Mouse (Mus musculus) small intestine, adult 2 months (tissue): ENCODE data around the gene Kazn.

Source experiments
- CTCF ChIP-seq: fragments of 200-500 bp; IDR thresholded peaks from 2 replicates; pipeline ENCODE4 v1.5.1; 2012; ENCODE audit warnings: low read depth, mild to moderate bottlenecking, control low read depth, inconsistent platforms, low read length, moderate library complexity, mixed read lengths; ENCODE audit not compliant: insufficient replicate concordance, insufficient read length; ENCODE audit errors: extremely low read depth
- POLR2A ChIP-seq: fragments of 200-500 bp; IDR thresholded peaks from 2 replicates; pipeline ENCODE4 v1.6.1; 2012; ENCODE audit warnings: low read depth, mild to moderate bottlenecking, control low read depth, inconsistent platforms, low read length, moderate library complexity

- TF ChIP-seq POLR2A, result no peak
- peak; percentile 18; the same call in 1 of the 2 replicates for TF ChIP-seq CTCF
These were observed 55.6 kb downstream of the Kazn start for GRCm38 (mm10) chr4:142183591-142183990.
